Mouse (Mus musculus): ENCODE measurements around the gene Eif2b5.

The Eif2b5 gene

DNA sequence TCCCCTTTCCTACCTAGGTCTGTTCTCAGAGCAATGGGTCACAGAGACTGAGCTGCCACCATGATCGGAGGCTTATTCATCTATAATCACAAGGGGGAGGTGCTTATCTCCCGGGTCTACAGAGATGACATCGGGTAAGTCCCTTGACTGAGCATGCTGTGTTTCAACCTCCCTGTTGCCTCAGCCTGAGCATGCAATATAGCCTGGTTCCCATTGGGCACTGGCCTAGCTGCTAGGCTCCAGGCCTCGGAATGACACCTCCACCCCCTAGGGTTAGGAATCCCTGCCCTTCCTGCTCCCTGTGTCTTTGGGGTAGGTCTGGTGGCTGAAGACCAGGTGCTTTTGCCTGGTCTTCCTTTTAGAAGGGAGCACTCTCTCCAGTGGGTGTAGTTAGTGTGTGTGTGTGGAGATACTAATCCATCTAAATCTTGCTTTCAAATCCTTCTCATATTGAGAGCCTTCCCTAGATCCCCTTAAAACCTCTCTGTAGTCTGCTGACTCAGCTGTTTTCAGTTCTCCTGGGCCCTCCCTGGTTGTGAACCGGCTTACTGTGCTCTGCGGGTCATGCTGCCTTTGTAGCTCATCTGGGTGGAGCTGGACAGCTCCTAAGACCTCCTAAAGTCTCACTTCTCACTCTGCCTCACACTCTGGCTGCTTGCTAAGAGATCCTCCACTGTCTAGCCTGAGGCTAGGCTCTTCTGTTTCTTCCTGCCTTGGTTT, 39.1 kb downstream of the Eif2b5 start:
- DNase-seq: no peak

DNA sequence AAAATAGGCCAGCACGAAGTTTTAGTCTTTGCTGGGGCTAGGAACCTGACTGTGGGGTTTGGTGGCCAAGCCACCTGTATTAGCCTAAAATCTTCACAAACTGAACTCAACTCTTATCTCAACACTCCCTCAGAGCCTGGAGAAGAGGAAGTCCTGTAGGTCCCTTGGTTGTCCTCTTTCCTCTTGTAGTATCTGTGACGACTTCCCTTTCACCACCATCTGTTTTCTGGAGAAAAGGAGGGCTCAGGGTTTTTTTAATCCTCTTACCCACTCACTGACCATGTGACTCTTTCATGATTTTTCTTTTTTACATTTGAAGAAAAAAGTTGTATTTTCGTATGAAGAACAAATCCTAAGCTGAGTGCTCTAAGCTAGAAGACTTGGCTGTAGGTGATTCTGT, 41.0 kb downstream of the Eif2b5 start:
- DNase-seq: no peak

DNA sequence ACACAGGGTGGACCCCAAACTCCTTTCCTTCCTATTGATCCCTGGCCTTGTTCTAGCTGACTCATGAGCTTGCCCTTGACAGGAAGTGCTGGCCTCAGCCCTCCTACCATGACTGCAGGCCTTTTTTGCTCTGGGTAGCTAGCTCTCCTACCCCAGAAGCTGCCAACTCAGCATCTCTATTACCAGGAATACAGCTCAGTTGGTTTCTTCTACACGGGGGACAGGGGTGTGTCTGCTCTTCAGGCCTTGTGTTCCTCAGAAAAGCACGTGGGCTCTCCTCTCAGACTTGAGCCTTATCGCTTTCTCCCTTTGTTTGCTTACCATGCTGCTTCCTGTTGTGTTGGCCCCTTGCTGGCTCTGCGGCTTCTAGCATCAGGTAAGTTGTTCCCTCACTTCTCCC, 41.8 kb downstream of the Eif2b5 start:
- DNase-seq: no peak

DNA sequence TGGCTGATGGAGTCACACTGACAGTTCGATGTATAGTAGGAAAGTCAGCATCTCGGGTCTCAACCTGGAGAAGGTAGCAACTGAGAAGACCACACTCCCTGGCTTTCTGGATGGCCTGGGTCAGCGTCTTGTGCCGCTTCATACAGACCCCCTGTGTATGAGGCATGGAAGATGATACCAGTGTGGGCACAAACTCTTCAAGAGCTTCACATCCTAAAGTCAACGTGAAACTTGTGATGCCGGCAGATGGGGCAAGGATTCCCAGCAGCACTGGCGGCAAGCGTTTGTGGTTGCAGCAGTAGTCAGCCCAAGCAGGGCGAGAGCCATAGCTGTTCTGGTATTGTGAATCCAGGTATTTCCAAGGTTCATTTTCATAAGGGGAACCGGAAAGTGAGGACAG, 47.1 kb downstream of the Eif2b5 start:
- no peak for DNase-seq

DNA sequence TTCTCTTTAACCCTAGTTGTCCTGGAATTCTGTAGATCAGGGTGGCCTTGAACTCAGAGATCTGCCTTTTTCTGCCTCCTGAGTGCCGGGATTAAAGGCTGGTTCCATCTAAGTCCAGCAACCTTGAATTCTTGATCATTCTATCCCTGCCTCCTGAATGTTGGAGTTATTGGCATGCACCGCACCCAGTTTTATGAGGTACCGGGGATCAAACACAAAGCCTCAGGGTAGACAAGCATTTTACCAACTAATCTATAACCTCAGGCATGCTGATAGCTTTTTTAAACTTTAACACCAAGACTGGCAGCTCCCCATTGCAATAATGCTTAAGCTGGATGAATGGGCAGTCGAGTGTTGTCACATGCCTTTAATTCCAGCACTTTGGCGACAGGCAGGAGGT, 48.8 kb downstream of the Eif2b5 start:
- no peak for DNase-seq

DNA sequence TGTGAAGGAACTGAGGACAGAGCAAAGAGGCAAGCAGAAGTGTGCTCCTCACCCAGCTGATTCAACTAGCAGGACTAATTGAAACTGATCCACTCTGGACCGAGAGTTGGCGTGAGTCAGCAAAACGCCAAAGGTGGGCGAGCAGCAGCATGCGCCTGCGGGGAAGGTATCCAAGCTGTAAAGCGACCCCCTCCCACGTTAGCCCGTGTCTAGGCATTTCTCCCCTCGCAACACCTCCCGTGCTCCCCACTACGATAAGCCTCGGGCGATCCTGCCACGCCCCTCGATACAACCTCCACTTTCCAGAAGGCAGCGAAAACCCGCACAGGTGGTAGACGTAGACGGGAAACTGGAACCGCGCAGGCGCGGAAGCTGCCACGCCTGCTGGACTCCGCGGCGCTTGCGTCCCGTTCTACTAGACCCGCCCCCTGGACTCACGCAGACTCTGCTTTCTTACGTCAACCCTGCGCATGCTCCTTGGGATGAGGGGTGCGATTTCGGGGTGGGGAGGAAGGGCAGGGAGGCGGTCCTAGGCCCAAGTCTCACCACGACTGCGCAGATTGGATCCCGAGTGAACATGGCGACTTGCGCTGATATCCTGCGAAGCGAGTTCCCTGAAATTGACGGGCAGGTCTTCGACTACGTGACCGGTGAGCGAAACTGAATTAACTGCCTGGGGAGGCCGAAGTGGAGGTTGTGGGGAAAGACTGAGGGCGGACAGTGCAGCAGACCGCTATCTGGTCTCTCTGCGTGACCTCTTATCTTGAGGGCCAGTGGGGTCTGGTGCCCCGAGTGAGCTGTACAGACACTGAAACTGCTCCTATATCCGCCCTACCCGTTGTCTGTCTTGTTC, 49.7 kb downstream of the Eif2b5 start, which contains the start of gene Abcf3:
Abcf3 (plus strand) TSS at position 482 of the 853 bp plus-strand sequence.
- DNase-seq: peak; percentile 97

DNA sequence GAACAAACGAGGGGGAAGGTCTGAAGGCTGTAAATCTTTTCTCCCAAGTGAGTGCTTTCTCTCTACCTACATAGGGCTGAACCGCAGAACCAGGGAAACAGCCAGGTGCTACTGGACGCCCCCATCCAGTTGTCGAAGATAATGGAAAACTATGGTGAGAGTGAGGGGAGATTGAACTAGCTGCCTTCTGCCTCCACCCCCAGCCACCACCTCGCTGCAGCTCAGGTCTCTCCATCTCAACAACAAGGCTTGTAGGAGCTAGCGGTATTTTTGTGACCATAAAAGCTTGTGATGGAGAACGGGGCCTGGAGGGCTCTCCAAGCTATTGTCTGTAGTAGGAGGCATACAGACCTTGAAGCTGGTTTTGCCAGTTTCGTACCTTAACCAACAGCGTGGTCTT, 50.5 kb downstream of the Eif2b5 start:
- DNase-seq: no peak

DNA sequence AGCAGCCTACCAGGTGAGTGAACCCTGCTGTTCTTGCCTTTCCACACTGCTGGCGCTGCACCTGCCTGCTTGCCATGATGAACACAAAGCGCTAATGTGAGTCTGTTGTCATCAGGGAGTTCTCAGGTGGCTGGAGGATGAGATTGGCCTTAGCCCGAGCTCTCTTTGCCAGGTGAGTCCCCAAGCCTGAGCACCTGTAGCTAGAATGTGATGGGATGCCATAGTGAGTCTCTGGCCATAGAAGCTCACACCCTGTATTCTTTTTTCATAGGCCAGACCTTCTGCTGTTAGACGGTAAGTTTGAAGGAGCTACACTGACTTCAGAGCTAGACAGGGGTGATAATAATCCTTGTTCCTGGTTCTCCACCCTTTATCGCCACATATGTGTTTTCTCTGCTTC, 53.1 kb downstream of the Eif2b5 start:
- no peak for DNase-seq

DNA sequence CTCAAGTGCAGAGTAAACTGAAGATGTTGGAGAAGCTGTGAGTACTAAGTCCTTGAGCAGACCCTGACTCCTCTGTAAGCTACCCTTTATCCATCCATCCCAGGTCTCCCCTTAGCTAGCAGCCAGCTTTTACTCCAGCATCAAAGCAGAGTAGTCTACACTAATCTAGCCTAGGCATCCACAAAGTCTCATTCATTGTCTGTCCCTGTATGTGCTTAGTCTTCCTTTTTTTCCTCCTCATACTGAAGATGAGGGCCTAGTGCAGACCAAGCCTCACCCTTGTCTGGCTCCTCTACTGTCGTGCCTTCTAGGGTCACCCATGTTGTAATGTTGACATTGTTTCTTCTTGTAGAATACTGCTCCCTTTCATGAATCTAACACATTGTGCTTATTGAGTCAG, 54.0 kb downstream of the Eif2b5 start:
- no peak for DNase-seq

DNA sequence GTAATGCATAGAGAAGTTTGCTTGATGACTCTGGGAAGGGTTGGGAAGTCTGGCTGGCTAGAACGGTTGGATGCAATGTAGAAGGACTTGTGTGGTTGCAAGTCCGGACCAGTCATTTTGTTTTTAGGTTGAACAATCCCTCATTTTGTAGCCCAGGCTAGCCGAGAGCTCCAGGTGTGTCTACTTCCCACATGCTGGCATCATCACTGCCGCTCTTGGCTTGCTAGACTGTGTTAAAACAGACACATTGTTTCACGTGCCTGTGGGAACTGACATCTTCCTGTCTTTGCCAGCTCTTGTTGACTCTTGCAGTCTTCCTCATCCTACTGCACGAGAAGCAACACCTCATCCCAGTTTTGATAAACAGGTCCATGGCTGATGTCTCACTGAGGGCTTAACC, 56.4 kb downstream of the Eif2b5 start:
- no peak for DNase-seq

DNA sequence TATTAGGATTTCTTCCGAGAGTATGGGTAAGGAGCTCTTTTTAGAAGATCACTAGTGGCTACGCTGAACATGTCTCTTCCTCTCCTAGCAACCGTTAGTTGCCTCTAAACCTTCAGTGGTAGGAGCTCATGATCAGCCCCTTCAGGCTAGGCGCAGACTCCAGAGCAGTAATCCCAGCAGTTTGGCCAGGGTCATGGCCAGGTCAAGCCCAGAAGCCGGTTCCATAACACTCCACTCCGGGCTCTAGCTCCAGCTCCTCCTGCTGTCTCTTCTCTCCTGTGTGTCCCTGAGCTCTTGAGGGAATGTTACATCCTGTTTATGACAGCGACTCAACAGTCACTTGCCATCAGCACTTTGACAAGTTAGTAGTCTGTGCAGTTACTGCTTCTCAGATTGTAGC, 58.8 kb downstream of the Eif2b5 start:
- DNase-seq: no peak

Measured in cerebellum, adult 8-10 months (tissue).